Mouse (Mus musculus): ENCODE data around the gene Kcnmb3. TPM values are rescaled to one million over a fixed set of nuclear protein-coding genes. Genes with fewer than 3 reads are reported as not detected.

Kcnmb3 gene
- polyA plus RNA-seq, 1 experiment from 2014 or later: 0.16 TPM

DNA sequence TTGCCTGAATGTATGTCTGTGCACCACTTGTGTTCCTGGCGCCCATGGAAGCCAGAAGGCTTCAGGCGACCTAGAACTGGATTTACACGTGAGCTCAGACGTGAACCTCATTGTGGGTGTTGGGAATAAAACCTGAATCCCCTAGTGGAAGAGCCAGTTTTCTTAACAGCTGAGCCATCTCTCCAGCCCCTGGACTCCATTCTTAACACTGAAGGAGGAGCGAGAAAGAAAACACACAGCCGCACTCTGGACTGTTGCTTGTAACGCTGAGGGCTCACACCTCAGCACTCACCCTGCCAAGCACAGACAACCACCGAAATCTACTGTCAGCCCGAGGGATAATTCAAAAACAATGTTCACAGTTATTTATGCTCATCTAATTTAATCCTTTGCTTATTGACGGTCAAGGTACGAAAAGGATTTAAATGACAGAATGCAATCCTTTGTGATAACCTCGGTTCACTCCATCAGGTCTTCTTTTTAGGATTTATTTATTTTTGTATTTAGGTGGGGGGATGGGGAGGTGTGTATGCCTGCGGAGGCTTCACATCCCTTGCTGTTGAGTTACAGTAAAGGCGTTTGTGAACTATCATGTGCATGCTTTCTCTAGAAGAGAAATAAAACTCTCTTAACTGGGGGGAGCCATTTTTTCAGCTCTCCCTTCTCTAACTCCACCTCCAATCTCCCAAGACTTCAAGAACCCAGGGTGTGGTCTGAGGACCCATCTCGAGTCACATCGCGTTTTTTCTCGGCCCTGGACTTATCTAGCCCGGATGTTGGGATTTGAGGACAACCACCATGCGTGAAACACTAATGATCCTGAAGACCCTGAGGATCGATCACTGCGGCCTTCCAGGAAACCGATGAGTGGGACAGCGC is 17.7 kb upstream of the Kcnmb3 start, which contains the start of gene Zfp639:
TSS of gene Zfp639 (plus strand) at position 764 of the 879 bp plus-strand sequence.
- WGBS: 6% methylated on average over 24 of the region's 24 CpGs
- Histone ChIP-seq H3K27ac (ENCODE audit: low read length) (peak within 1 kb of the TSS; percentile 94), H3K9ac (replicated peaks; ENCODE audit: low read depth) (peak within 1 kb of the TSS; percentile 90), H3K27me3 (replicated peaks; ENCODE audit: insufficient read depth, low read length) (no peaks in the 10 kb centered on the region), H3K4me2 (replicated peaks; ENCODE audit: low read depth, low read length) (peak within 1 kb of the TSS; percentile 67), H3K4me3 (ENCODE audit: low read depth, low read length) (peak within 1 kb of the TSS; percentile 78), H3K9me3 (ENCODE audit: low read length) (no peaks in the 10 kb centered on the region), H3K36me3 (ENCODE audit: insufficient read depth, low read length) (no peaks in the 10 kb centered on the region; the same call in 1 of the 2 replicates), H3K4me1 (ENCODE audit: insufficient read depth, low read depth, low read length) (peaks cover 3% of the 10 kb centered on the region; the same call in 1 of the 2 replicates)
- ATAC-seq: peak; percentile 52
- peak; percentile 28 for DNase-seq (ENCODE audit: low spot score)
- TF ChIP-seq CTCF (IDR thresholded peaks at IDR 0.05) (no peak), EP300 (IDR thresholded peaks at IDR 0.05) (no peak)

DNA sequence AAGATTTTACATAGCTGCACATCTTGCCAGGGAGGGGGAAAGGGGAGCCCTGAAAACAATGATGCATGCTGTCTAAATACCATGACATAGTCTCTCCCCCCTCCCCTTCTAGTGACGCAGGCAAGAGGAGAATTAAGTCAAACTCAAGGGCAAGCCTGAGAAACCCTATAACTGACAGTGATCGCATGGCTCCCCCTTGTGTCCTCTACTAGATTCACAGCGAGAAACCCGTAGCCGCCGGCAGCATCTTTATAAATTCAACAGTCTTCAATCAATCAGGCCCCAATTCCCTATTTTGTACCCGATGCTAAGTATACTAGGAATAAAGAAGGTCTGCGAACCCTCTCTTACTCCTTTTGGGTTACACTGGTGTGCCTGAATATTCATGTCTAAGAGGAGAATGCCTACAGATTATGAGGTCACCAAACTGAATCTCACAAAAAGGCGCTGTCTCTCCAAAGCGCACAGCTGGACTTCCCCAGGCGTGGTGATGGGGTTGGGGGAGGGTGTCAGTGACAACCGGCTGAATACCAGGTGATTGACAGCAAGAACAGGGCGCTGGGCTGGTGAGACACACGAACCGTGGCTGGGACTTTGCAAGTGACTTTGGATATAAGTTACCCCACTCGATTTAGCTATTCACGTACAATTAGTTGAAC is 16.8 kb upstream of the Kcnmb3 start:
- WGBS: 2% methylated on average over 17 of the region's 17 CpGs
- peaks cover 3% of the 10 kb centered on the region; the same call in 1 of the 2 replicates for H3K4me1 ChIP-seq (ENCODE audit: insufficient read depth, low read depth, low read length)
- no peaks in the 10 kb centered on the region for H3K36me3 ChIP-seq (ENCODE audit: insufficient read depth, low read length)
- no peak overlapping the region for H3K9ac ChIP-seq (replicated peaks; ENCODE audit: low read depth)
- H3K4me2 ChIP-seq (replicated peaks; ENCODE audit: low read depth, low read length): peak overlapping the region; percentile 67
- no peak overlapping the region; the same call in 1 of the 2 replicates for H3K4me3 ChIP-seq (ENCODE audit: low read depth, low read length)
- H3K9me3 ChIP-seq (ENCODE audit: low read length): no peaks in the 10 kb centered on the region
- DNase-seq (ENCODE audit: low spot score) (peak; percentile 93), ATAC-seq (no peak)
- TF ChIP-seq EP300 (IDR thresholded peaks at IDR 0.05): no peak
- TF ChIP-seq CTCF (IDR thresholded peaks at IDR 0.05): peak; percentile 86
- H3K27me3 ChIP-seq (replicated peaks; ENCODE audit: insufficient read depth, low read length): no peaks in the 10 kb centered on the region
- H3K27ac ChIP-seq (ENCODE audit: low read length): no peak overlapping the region

DNA sequence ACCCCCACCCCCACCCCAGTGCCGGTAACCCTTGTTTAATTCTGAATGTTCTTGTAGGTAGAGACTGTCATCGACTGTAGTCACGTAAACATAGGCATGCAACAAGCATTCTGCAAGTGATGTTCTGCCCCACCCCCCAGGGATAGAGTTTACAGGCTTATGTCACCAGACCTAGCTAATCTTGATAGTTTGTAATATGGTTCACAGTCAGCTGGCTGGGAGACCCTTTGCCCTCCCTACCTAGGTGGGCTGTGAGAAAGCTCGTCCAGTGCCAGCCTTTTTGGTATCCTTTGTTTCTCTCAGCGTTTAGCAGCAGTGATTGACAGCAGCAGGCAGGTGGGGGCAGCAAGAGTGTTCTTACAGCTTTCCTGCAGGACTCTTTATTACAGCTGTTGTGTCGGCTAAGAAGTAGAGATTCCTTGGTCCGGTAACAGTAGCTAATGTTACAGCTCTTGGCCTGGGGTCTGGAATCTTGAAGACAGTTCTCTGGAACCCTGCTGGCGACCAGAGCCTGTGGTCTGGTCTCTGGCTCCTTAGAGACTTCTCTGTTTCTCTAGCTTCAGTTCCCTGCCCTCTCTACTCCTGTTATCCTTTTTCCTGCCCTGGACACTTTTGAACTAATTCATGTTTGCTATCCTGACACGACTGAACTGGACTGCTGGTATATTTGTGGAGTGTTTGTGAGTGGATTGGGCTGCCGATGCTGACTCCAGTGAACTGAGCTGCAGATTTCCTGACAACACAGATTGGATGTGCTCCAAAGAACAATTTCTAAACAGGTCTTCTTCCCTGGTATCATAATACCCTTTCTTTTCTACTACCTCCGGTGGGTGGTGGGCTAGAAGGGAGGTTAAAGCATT is 14.6 kb upstream of the Kcnmb3 start:
- Histone ChIP-seq H3K4me2 (replicated peaks; ENCODE audit: low read depth, low read length) (no peak overlapping the region), H3K9ac (replicated peaks; ENCODE audit: low read depth) (no peak overlapping the region), H3K27ac (ENCODE audit: low read length) (no peak overlapping the region), H3K4me1 (ENCODE audit: insufficient read depth, low read depth, low read length) (peaks cover 3% of the 10 kb centered on the region; the same call in 1 of the 2 replicates), H3K36me3 (ENCODE audit: insufficient read depth, low read length) (no peaks in the 10 kb centered on the region), H3K9me3 (ENCODE audit: low read length) (no peaks in the 10 kb centered on the region), H3K27me3 (replicated peaks; ENCODE audit: insufficient read depth, low read length) (no peaks in the 10 kb centered on the region), H3K4me3 (ENCODE audit: low read depth, low read length) (no peak overlapping the region)
- peak; percentile 27 for DNase-seq (ENCODE audit: low spot score)
- ATAC-seq: no peak
- WGBS: 44% methylated on average over 11 of the region's 11 CpGs
- TF ChIP-seq CTCF (IDR thresholded peaks at IDR 0.05) (no peak), EP300 (IDR thresholded peaks at IDR 0.05) (no peak)

DNA sequence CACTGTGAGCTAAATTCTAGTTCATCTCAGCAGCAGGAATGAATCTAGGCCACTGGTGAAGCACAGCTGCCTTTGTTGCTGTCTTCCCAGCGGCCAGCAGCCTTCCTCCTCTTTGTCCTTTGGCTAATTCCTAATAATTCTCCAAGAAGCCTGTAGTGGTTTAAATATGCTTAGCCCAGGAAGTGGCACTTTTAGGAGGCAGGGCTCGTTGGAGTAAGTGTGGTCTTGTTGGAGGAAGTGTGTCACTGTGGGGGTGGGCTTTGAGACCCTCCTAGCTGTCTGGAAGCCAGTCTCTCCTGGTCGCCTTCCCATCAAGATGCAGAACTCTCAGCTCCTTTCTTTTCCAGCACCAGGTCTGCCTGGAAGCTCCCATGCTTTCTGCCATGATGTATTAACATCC is 13.8 kb upstream of the Kcnmb3 start:
- H3K4me3 ChIP-seq (ENCODE audit: low read depth, low read length): no peak overlapping the region
- no peaks in the 10 kb centered on the region for H3K27me3 ChIP-seq (replicated peaks; ENCODE audit: insufficient read depth, low read length)
- H3K27ac ChIP-seq (ENCODE audit: low read length): no peak overlapping the region
- 65% methylated on average over 3 of the region's 3 CpGs for WGBS
- H3K36me3 ChIP-seq (ENCODE audit: insufficient read depth, low read length): no peaks in the 10 kb centered on the region
- H3K4me2 ChIP-seq (replicated peaks; ENCODE audit: low read depth, low read length): no peak overlapping the region
- DNase-seq (ENCODE audit: low spot score): no peak
- TF ChIP-seq EP300 (IDR thresholded peaks at IDR 0.05): no peak
- TF ChIP-seq CTCF (IDR thresholded peaks at IDR 0.05): no peak
- no peaks in the 10 kb centered on the region for H3K9me3 ChIP-seq (ENCODE audit: low read length)
- no peak for ATAC-seq
- no peaks in the 10 kb centered on the region; the same call in 1 of the 2 replicates for H3K4me1 ChIP-seq (ENCODE audit: insufficient read depth, low read depth, low read length)
- no peak overlapping the region for H3K9ac ChIP-seq (replicated peaks; ENCODE audit: low read depth)

DNA sequence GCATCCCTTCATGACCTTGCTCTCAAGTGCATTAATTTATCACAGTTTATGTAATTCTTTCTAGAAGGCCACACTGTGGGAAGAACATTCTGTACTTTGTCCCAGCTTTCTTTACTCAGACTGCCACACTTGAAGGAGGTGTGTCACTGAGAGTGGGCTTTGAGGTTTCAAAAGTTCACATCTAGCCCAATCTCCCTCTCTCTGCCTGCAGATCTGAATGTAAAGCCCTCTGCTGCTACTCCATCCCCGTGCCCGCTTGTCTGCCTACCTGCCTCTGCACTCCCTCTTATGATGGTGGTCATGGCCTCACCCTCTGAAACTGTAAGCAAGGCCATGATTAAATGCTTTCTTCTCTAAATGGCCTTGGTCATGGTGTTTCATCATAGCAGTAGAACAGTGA is 8.3 kb upstream of the Kcnmb3 start:
- DNase-seq (ENCODE audit: low spot score): no peak
- H3K4me3 ChIP-seq (ENCODE audit: low read depth, low read length): no peak overlapping the region
- H3K27ac ChIP-seq (ENCODE audit: low read length): no peak overlapping the region
- H3K4me1 ChIP-seq (ENCODE audit: insufficient read depth, low read depth, low read length): no peaks in the 10 kb centered on the region
- TF ChIP-seq CTCF (IDR thresholded peaks at IDR 0.05): no peak
- no peak for TF ChIP-seq EP300 (IDR thresholded peaks at IDR 0.05)
- no peaks in the 10 kb centered on the region for H3K9me3 ChIP-seq (ENCODE audit: low read length)
- no peaks in the 10 kb centered on the region for H3K36me3 ChIP-seq (ENCODE audit: insufficient read depth, low read length)
- H3K9ac ChIP-seq (replicated peaks; ENCODE audit: low read depth): no peak overlapping the region
- H3K27me3 ChIP-seq (replicated peaks; ENCODE audit: insufficient read depth, low read length): no peaks in the 10 kb centered on the region
- 92% methylated on average over 2 of the region's 2 CpGs for WGBS
- ATAC-seq: no peak
- no peak overlapping the region for H3K4me2 ChIP-seq (replicated peaks; ENCODE audit: low read depth, low read length)
